Mouse (Mus musculus): ENCODE data around the gene Gabrb2. TPM values are rescaled to one million over a fixed set of nuclear protein-coding genes. Genes with fewer than 3 reads are reported as not detected.

Gene Gabrb2
- polyA plus RNA-seq, 1 experiment: not detected

GRCm38 (mm10) chr11:42581753-42582152 lies 162.2 kb downstream of the Gabrb2 start:
- Histone ChIP-seq H3K4me1 (ENCODE audit: control insufficient read depth, insufficient read depth, low read length) (no peaks in the 10 kb centered on the region), H3K27ac (ENCODE audit: insufficient read depth, low read depth, low read length) (no peak overlapping the region), H3K4me3 (ENCODE audit: insufficient read depth, low read length) (no peak overlapping the region)
- TF ChIP-seq CTCF (IDR thresholded peaks at IDR 0.05; ENCODE audit: low read depth, low read length): no peak
- no peak for TF ChIP-seq POLR2A (IDR thresholded peaks at IDR 0.05; ENCODE audit: borderline replicate concordance, low read depth, low read length)

GRCm38 (mm10) chr11:42592418-42592817 lies 172.9 kb downstream of the Gabrb2 start:
- H3K4me3 ChIP-seq (ENCODE audit: insufficient read depth, low read length): no peak overlapping the region
- H3K4me1 ChIP-seq (ENCODE audit: control insufficient read depth, insufficient read depth, low read length): no peaks in the 10 kb centered on the region
- H3K27ac ChIP-seq (ENCODE audit: insufficient read depth, low read depth, low read length): no peak overlapping the region
- TF ChIP-seq CTCF (IDR thresholded peaks at IDR 0.05; ENCODE audit: low read depth, low read length): no peak
- no peak for TF ChIP-seq POLR2A (IDR thresholded peaks at IDR 0.05; ENCODE audit: borderline replicate concordance, low read depth, low read length)

- TF ChIP-seq CTCF (IDR thresholded peaks at IDR 0.05; ENCODE audit: low read depth, low read length) (no peak), POLR2A (IDR thresholded peaks at IDR 0.05; ENCODE audit: borderline replicate concordance, low read depth, low read length) (no peak)
- H3K4me1 ChIP-seq (ENCODE audit: control insufficient read depth, insufficient read depth, low read length): no peaks in the 10 kb centered on the region; the same call in 1 of the 2 replicates
- H3K27ac ChIP-seq (ENCODE audit: insufficient read depth, low read depth, low read length): no peak overlapping the region
- H3K4me3 ChIP-seq (ENCODE audit: insufficient read depth, low read length): no peak overlapping the region
Measured at GRCm38 (mm10) chr11:42606225-42606624, 186.7 kb downstream of the Gabrb2 start.

GRCm38 (mm10) chr11:42609128-42609763 lies 189.7 kb downstream of the Gabrb2 start:
- H3K27ac ChIP-seq (ENCODE audit: insufficient read depth, low read depth, low read length): no peak overlapping the region
- no peak for TF ChIP-seq CTCF (IDR thresholded peaks at IDR 0.05; ENCODE audit: low read depth, low read length)
- TF ChIP-seq POLR2A (IDR thresholded peaks at IDR 0.05; ENCODE audit: borderline replicate concordance, low read depth, low read length): no peak
- H3K4me1 ChIP-seq (ENCODE audit: control insufficient read depth, insufficient read depth, low read length): no peaks in the 10 kb centered on the region; the same call in 1 of the 2 replicates
- no peak overlapping the region for H3K4me3 ChIP-seq (ENCODE audit: insufficient read depth, low read length)

- Histone ChIP-seq H3K27ac (ENCODE audit: insufficient read depth, low read depth, low read length) (no peak overlapping the region), H3K4me1 (ENCODE audit: control insufficient read depth, insufficient read depth, low read length) (no peaks in the 10 kb centered on the region), H3K4me3 (ENCODE audit: insufficient read depth, low read length) (no peak overlapping the region)
- no peak for TF ChIP-seq CTCF (IDR thresholded peaks at IDR 0.05; ENCODE audit: low read depth, low read length)
- no peak for TF ChIP-seq POLR2A (IDR thresholded peaks at IDR 0.05; ENCODE audit: borderline replicate concordance, low read depth, low read length)
Measured at GRCm38 (mm10) chr11:42618195-42618594, 198.6 kb downstream of the Gabrb2 start.

GRCm38 (mm10) chr11:42621109-42621508 lies 201.6 kb downstream of the Gabrb2 start:
- Histone ChIP-seq H3K4me1 (ENCODE audit: control insufficient read depth, insufficient read depth, low read length) (no peaks in the 10 kb centered on the region), H3K4me3 (ENCODE audit: insufficient read depth, low read length) (no peak overlapping the region), H3K27ac (ENCODE audit: insufficient read depth, low read depth, low read length) (no peak overlapping the region)
- TF ChIP-seq POLR2A (IDR thresholded peaks at IDR 0.05; ENCODE audit: borderline replicate concordance, low read depth, low read length): no peak
- TF ChIP-seq CTCF (IDR thresholded peaks at IDR 0.05; ENCODE audit: low read depth, low read length): no peak

GRCm38 (mm10) chr11:42650111-42650510 lies 230.6 kb downstream of the Gabrb2 start:
- Histone ChIP-seq H3K4me1 (ENCODE audit: control insufficient read depth, insufficient read depth, low read length) (no peaks in the 10 kb centered on the region), H3K4me3 (ENCODE audit: insufficient read depth, low read length) (no peak overlapping the region), H3K27ac (ENCODE audit: insufficient read depth, low read depth, low read length) (no peak overlapping the region)
- TF ChIP-seq CTCF (IDR thresholded peaks at IDR 0.05; ENCODE audit: low read depth, low read length) (no peak), POLR2A (IDR thresholded peaks at IDR 0.05; ENCODE audit: borderline replicate concordance, low read depth, low read length) (no peak)

- H3K27ac ChIP-seq (ENCODE audit: insufficient read depth, low read depth, low read length): no peak overlapping the region
- H3K4me3 ChIP-seq (ENCODE audit: insufficient read depth, low read length): no peak overlapping the region
- TF ChIP-seq CTCF (IDR thresholded peaks at IDR 0.05; ENCODE audit: low read depth, low read length): no peak
- TF ChIP-seq POLR2A (IDR thresholded peaks at IDR 0.05; ENCODE audit: borderline replicate concordance, low read depth, low read length): no peak
- no peaks in the 10 kb centered on the region for H3K4me1 ChIP-seq (ENCODE audit: control insufficient read depth, insufficient read depth, low read length)
Measured at GRCm38 (mm10) chr11:42651572-42651971, 232.0 kb downstream of the Gabrb2 start.

GRCm38 (mm10) chr11:42654189-42654588 lies 234.6 kb downstream of the Gabrb2 start:
- no peaks in the 10 kb centered on the region for H3K4me1 ChIP-seq (ENCODE audit: control insufficient read depth, insufficient read depth, low read length)
- H3K4me3 ChIP-seq (ENCODE audit: insufficient read depth, low read length): no peak overlapping the region
- H3K27ac ChIP-seq (ENCODE audit: insufficient read depth, low read depth, low read length): no peak overlapping the region
- TF ChIP-seq POLR2A (IDR thresholded peaks at IDR 0.05; ENCODE audit: borderline replicate concordance, low read depth, low read length) (no peak), CTCF (IDR thresholded peaks at IDR 0.05; ENCODE audit: low read depth, low read length) (no peak)

- TF ChIP-seq CTCF (IDR thresholded peaks at IDR 0.05; ENCODE audit: low read depth, low read length) (no peak), POLR2A (IDR thresholded peaks at IDR 0.05; ENCODE audit: borderline replicate concordance, low read depth, low read length) (no peak)
- no peak overlapping the region for H3K27ac ChIP-seq (ENCODE audit: insufficient read depth, low read depth, low read length)
- H3K4me1 ChIP-seq (ENCODE audit: control insufficient read depth, insufficient read depth, low read length): peaks cover 10% of the 10 kb centered on the region
- no peak overlapping the region for H3K4me3 ChIP-seq (ENCODE audit: insufficient read depth, low read length)
Measured at GRCm38 (mm10) chr11:42668657-42669056, 249.1 kb downstream of the Gabrb2 start.

Other genes starting within 250 kb of the Gabrb2 start
- gene Gabra1, start 236.8 kb upstream of the Gabrb2 start, polyA plus RNA-seq (2012; ENCODE audit: insufficient read depth, insufficient read length, missing spikeins): not detected in 2 replicates
- gene Gabra6, start 98.7 kb upstream of the Gabrb2 start, polyA plus RNA-seq (2012; ENCODE audit: insufficient read depth, insufficient read length, missing spikeins): not detected in 2 replicates

Data from bone marrow macrophage, adult 2 months (primary cell).